Mouse (Mus musculus): Measurements from ENCODE around the gene Gad1. TPM values are rescaled to one million over a fixed set of nuclear protein-coding genes. Genes with fewer than 3 reads are reported as not detected.

The Gad1 gene
- polyA plus RNA-seq, 1 experiment from 2014 or later: 0.91 TPM

DNA sequence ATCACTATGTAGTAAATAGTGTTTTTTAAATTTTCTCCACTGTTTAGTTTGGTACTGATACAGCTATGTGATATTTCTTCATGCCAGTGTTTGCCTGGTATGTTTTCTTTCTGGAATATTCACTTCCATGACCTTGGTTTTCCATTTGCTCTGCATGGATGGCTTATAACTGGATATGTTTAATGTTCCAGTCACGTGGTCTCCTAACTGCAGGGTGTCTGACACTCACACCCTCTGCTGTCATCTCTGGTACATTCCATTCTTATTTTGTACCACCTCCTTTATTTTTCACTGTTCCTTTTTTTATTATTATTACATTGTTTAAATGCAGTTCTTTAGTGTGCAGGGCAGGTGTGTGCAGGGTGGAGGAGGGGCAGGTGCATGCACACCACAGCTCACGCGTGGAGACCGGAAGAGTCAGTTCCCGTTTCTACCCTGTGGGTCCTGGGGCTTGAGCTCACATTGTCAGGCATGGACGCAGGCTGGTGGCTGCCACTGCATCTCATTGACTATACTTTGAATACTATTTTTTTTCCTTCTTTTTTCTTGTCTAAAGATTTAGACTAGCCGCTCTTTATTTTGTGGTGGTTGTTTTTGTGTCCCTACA is 62.0 kb downstream of the Gad1 start:
- no peak overlapping the region for H3K4me3 ChIP-seq
- no peaks in the 10 kb centered on the region for H3K27me3 ChIP-seq (replicated peaks; ENCODE audit: low read depth, poor library complexity, severe bottlenecking)
- 89% methylated on average over 7 of the region's 7 CpGs for WGBS
- H3K9me3 ChIP-seq: peaks cover 5% of the 10 kb centered on the region; the same call in 1 of the 2 replicates
- no peaks in the 10 kb centered on the region for H3K36me3 ChIP-seq (replicated peaks)
- H3K27ac ChIP-seq (replicated peaks): no peak overlapping the region
- peaks cover under 1% of the 10 kb centered on the region; the same call in 1 of the 2 replicates for H3K4me1 ChIP-seq
- no peak for DNase-seq (ENCODE audit: low spot score)

GRCm38 (mm10) chr2:70616076-70616475 is 63.2 kb downstream of the Gad1 start:
- no peak overlapping the region for H3K27ac ChIP-seq (replicated peaks)
- H3K9me3 ChIP-seq: peaks cover 5% of the 10 kb centered on the region; the same call in 1 of the 2 replicates
- H3K4me3 ChIP-seq: no peak overlapping the region
- 87% methylated on average over 2 of the region's 2 CpGs for WGBS
- H3K27me3 ChIP-seq (replicated peaks; ENCODE audit: low read depth, poor library complexity, severe bottlenecking): no peaks in the 10 kb centered on the region
- H3K4me1 ChIP-seq: peaks cover 4% of the 10 kb centered on the region; the same call in 1 of the 2 replicates
- no peak for DNase-seq (ENCODE audit: low spot score)
- no peaks in the 10 kb centered on the region for H3K36me3 ChIP-seq (replicated peaks)

- Histone ChIP-seq H3K9me3 (peaks cover 5% of the 10 kb centered on the region; the same call in 1 of the 2 replicates), H3K4me1 (peaks cover 4% of the 10 kb centered on the region; the same call in 1 of the 2 replicates), H3K36me3 (replicated peaks) (no peaks in the 10 kb centered on the region), H3K4me3 (no peak overlapping the region), H3K27me3 (replicated peaks; ENCODE audit: low read depth, poor library complexity, severe bottlenecking) (no peaks in the 10 kb centered on the region), H3K27ac (replicated peaks) (no peak overlapping the region)
- DNase-seq (ENCODE audit: low spot score): no peak
- 72% methylated on average over 3 of the region's 3 CpGs for WGBS
Measured at GRCm38 (mm10) chr2:70616617-70617016, 63.7 kb downstream of the Gad1 start.

GRCm38 (mm10) chr2:70619232-70619835 is 66.5 kb downstream of the Gad1 start:
- no peaks in the 10 kb centered on the region for H3K36me3 ChIP-seq (replicated peaks)
- H3K4me1 ChIP-seq: peaks cover 4% of the 10 kb centered on the region; the same call in 1 of the 2 replicates
- no peaks in the 10 kb centered on the region for H3K9me3 ChIP-seq
- 88% methylated on average over 6 of the region's 6 CpGs for WGBS
- DNase-seq (ENCODE audit: low spot score): no peak
- no peak overlapping the region for H3K4me3 ChIP-seq
- H3K27ac ChIP-seq (replicated peaks): no peak overlapping the region
- no peaks in the 10 kb centered on the region for H3K27me3 ChIP-seq (replicated peaks; ENCODE audit: low read depth, poor library complexity, severe bottlenecking)

DNA sequence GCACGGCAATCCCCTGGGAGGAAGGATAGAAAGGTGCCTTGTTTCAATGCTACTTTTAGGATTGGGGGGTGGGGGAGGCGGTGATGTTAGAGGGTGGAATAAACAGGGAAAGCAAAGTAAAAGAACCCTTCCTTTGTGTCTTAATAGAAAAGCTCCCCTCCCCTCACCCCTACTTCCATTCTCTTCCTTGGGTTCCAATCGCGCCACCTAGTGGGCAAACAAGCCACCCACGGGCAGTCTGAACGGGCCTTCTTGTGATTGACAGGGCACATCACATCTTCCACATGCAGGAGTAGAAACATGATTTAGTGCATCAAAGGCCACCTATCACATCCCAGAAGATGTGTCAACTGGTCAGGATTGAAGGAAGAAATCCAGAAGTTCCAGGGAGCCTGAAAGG is 67.4 kb downstream of the Gad1 start:
- Histone ChIP-seq H3K27me3 (replicated peaks; ENCODE audit: low read depth, poor library complexity, severe bottlenecking) (no peaks in the 10 kb centered on the region), H3K27ac (replicated peaks) (peak overlapping the region; percentile 51; the same call in 1 of the 2 replicates), H3K4me1 (peaks cover 4% of the 10 kb centered on the region; the same call in 1 of the 2 replicates), H3K4me3 (no peak overlapping the region), H3K9me3 (no peaks in the 10 kb centered on the region), H3K36me3 (replicated peaks) (no peaks in the 10 kb centered on the region)
- DNase-seq (ENCODE audit: low spot score): peak; percentile 75
- whole genome bisulfite sequencing: 15% methylated on average over 6 of the region's 6 CpGs

GRCm38 (mm10) chr2:70622244-70622643 is 69.4 kb downstream of the Gad1 start:
- H3K9me3 ChIP-seq: no peaks in the 10 kb centered on the region
- no peaks in the 10 kb centered on the region for H3K27me3 ChIP-seq (replicated peaks; ENCODE audit: low read depth, poor library complexity, severe bottlenecking)
- DNase-seq (ENCODE audit: low spot score): no peak
- H3K36me3 ChIP-seq (replicated peaks): no peaks in the 10 kb centered on the region
- peaks cover 4% of the 10 kb centered on the region; the same call in 1 of the 2 replicates for H3K4me1 ChIP-seq
- no peak overlapping the region for H3K4me3 ChIP-seq
- WGBS: 82% methylated on average over 4 of the region's 4 CpGs
- no peak overlapping the region for H3K27ac ChIP-seq (replicated peaks)

- no peaks in the 10 kb centered on the region for H3K36me3 ChIP-seq (replicated peaks)
- peaks cover 18% of the 10 kb centered on the region for H3K4me1 ChIP-seq
- no peaks in the 10 kb centered on the region for H3K27me3 ChIP-seq (replicated peaks; ENCODE audit: low read depth, poor library complexity, severe bottlenecking)
- WGBS: 61% methylated on average over 7 of the region's 7 CpGs
- no peaks in the 10 kb centered on the region for H3K9me3 ChIP-seq
- H3K27ac ChIP-seq (replicated peaks): no peak overlapping the region
- no peak for DNase-seq (ENCODE audit: low spot score)
- H3K4me3 ChIP-seq: no peak overlapping the region
Measured at GRCm38 (mm10) chr2:70625761-70626160, 72.9 kb downstream of the Gad1 start.

DNA sequence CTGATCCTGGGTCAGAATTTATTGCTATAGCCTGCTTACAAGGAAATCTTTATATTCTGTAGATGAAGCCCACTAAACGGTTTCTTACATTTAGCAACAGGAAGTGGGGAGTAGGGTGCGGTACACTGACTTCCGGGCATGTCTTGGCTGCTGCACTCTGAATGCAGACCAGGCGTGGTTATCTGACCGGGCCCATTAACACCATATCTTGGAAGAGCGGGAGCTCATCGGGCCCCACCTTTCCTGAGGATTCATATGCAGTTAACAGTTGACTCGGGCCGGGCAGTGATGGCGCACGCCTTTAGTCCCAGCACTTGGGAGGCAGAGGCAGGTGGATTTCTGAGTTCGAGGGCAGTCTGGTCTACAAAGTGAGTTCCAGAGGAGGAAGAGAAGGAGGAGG is 75.5 kb downstream of the Gad1 start:
- Histone ChIP-seq H3K4me3 (no peak overlapping the region), H3K9me3 (no peaks in the 10 kb centered on the region), H3K4me1 (peaks cover 18% of the 10 kb centered on the region), H3K27me3 (replicated peaks; ENCODE audit: low read depth, poor library complexity, severe bottlenecking) (no peaks in the 10 kb centered on the region), H3K36me3 (replicated peaks) (no peaks in the 10 kb centered on the region), H3K27ac (replicated peaks) (no peak overlapping the region)
- DNase-seq (ENCODE audit: low spot score): no peak
- 92% methylated on average over 12 of the region's 12 CpGs for WGBS

- Histone ChIP-seq H3K27me3 (replicated peaks; ENCODE audit: low read depth, poor library complexity, severe bottlenecking) (no peaks in the 10 kb centered on the region), H3K9me3 (no peaks in the 10 kb centered on the region), H3K27ac (replicated peaks) (peak overlapping the region; percentile 42), H3K36me3 (replicated peaks) (no peaks in the 10 kb centered on the region), H3K4me3 (peak overlapping the region; percentile 23; the same call in 1 of the 2 replicates), H3K4me1 (peaks cover 18% of the 10 kb centered on the region)
- peak; percentile 66 for DNase-seq (ENCODE audit: low spot score)
- 27% methylated on average over 10 of the region's 10 CpGs for WGBS
Measured at GRCm38 (mm10) chr2:70629339-70629761, 76.5 kb downstream of the Gad1 start.

DNA sequence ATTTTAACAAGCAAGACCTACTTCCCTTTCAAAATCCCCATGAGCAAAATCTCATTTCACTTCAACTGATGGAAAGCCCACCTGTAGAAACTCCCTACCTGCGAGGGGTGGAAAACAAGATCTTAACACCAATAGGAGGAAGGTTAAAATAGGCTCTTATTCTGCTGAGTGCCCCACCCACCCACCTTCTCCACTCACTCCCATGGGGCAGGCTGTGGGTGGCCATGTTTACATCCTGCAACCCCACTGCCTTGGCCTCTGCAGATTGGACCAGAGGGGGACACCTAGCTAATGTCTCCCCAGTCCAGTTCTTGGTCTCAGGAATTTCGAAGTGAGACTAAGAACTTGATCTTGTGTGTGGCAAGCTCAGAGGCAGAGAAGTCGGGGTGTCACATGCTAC is 77.0 kb downstream of the Gad1 start:
- peak overlapping the region; percentile 23; the same call in 1 of the 2 replicates for H3K4me3 ChIP-seq
- peak overlapping the region; percentile 40; the same call in 1 of the 2 replicates for H3K27ac ChIP-seq (replicated peaks)
- DNase-seq (ENCODE audit: low spot score): no peak
- H3K27me3 ChIP-seq (replicated peaks; ENCODE audit: low read depth, poor library complexity, severe bottlenecking): no peaks in the 10 kb centered on the region
- 69% methylated on average over 3 of the region's 3 CpGs for WGBS
- no peaks in the 10 kb centered on the region for H3K36me3 ChIP-seq (replicated peaks)
- peaks cover 18% of the 10 kb centered on the region for H3K4me1 ChIP-seq
- no peaks in the 10 kb centered on the region for H3K9me3 ChIP-seq

DNA sequence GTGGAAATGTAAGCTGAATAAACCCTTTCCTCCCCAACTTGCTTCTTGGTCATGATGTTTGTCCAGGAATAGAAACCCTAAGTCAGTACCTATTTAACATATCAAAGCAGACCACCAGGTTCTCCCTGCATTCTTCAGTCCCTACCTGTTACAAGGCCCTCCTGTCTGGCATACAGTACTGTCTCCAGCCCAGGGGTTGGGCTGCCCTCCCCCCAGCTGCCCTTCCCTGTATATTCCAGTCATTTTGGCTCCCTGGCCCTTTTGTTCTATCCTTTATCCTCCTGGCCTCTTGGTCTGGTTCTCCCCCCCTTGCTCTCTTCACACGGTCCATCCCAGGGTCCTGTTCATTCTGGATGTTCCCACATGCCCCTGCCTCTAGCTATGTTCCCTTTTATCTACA is 78.4 kb downstream of the Gad1 start:
- no peak overlapping the region for H3K27ac ChIP-seq (replicated peaks)
- H3K9me3 ChIP-seq: no peaks in the 10 kb centered on the region
- WGBS: 83% methylated on average over 1 of the region's 1 CpGs
- no peak for DNase-seq (ENCODE audit: low spot score)
- no peaks in the 10 kb centered on the region for H3K36me3 ChIP-seq (replicated peaks)
- peaks cover 18% of the 10 kb centered on the region for H3K4me1 ChIP-seq
- no peak overlapping the region for H3K4me3 ChIP-seq
- no peaks in the 10 kb centered on the region for H3K27me3 ChIP-seq (replicated peaks; ENCODE audit: low read depth, poor library complexity, severe bottlenecking)

GRCm38 (mm10) chr2:70632412-70632811 is 79.5 kb downstream of the Gad1 start:
- Histone ChIP-seq H3K9me3 (peaks cover 8% of the 10 kb centered on the region; the same call in 1 of the 2 replicates), H3K27me3 (replicated peaks; ENCODE audit: low read depth, poor library complexity, severe bottlenecking) (no peaks in the 10 kb centered on the region), H3K4me3 (no peak overlapping the region), H3K4me1 (peaks cover 18% of the 10 kb centered on the region), H3K36me3 (replicated peaks) (no peaks in the 10 kb centered on the region), H3K27ac (replicated peaks) (no peak overlapping the region)
- DNase-seq (ENCODE audit: low spot score): no peak
- WGBS: 82% methylated on average over 1 of the region's 1 CpGs
